Mouse (Mus musculus) E14TG2a.4 (cell line): ENCODE measurements around the gene Rab11fip3.

Source experiments
- H3K27me3 ChIP-seq: 2 replicates; pipeline ENCODE4 v1.6.1; 2014; ENCODE audit warnings: low read length, control low read depth; ENCODE audit not compliant: insufficient read depth
- H3K36me3 ChIP-seq: 2 replicates; pipeline ENCODE4 v1.6.1; 2014; ENCODE audit warnings: low read length, control low read depth; ENCODE audit not compliant: insufficient read depth
- H3K4me1 ChIP-seq: replicated peaks from 2 replicates; pipeline ENCODE4 v1.6.1; 2014; ENCODE audit warnings: low read depth, low read length, control low read depth
- H3K4me3 ChIP-seq: replicated peaks from 2 replicates; pipeline ENCODE4 v1.5.1; 2014; ENCODE audit warnings: mild to moderate bottlenecking, low read length
- H3K9me3 ChIP-seq: 2 replicates; pipeline ENCODE4 v1.6.1; 2014; ENCODE audit warnings: low read length, control low read depth
- CTCF ChIP-seq: conservative IDR thresholded peaks from 2 replicates; pipeline ENCODE4 v1.5.1; 2014; ENCODE audit warnings: low read length
- NANOG ChIP-seq: IDR thresholded peaks from 2 replicates; pipeline ENCODE4 v1.6.1; 2014; ENCODE audit warnings: borderline replicate concordance, low read length, mixed read lengths
- POU5F1 ChIP-seq: IDR thresholded peaks from 2 replicates; pipeline ENCODE4 v1.6.1; 2014; ENCODE audit warnings: low read length, borderline replicate concordance

Gene Rab11fip3

DNA sequence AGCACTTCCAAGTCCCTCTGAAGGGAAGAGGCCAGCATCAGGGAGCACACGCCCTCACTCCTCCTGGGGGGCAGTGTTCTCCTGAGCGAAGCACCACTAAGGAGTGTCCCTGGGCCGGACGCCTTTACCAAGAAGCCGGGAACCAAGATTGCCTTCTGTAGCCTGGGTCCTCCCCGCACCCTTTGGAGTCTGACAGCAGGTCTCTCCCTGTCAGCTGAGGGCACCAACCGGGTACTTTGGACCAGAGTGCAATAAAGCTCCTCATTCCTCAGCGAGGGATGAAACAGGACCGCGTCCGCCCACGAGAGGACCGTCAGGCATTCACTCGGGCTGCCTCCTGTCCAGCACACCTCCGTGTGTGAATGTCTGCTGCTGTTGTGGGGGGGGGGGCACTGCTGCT lies 64.6 kb downstream of the Rab11fip3 start:
- H3K4me3 ChIP-seq, result no peak overlapping the region
- H3K4me1 ChIP-seq, result peaks cover 24% of the 10 kb centered on the region
- peaks cover 21% of the 10 kb centered on the region for H3K36me3 ChIP-seq
- TF ChIP-seq POU5F1 (no peak), CTCF (no peak), NANOG (no peak)
- H3K9me3 ChIP-seq, result no peaks in the 10 kb centered on the region
- H3K27me3 ChIP-seq, result no peaks in the 10 kb centered on the region

GRCm38 (mm10) chr17:26003864-26004263 lies 65.5 kb downstream of the Rab11fip3 start:
- H3K27me3 ChIP-seq, result no peaks in the 10 kb centered on the region
- no peak for TF ChIP-seq NANOG
- TF ChIP-seq POU5F1, result no peak
- no peak for TF ChIP-seq CTCF
- no peak overlapping the region for H3K4me3 ChIP-seq

DNA sequence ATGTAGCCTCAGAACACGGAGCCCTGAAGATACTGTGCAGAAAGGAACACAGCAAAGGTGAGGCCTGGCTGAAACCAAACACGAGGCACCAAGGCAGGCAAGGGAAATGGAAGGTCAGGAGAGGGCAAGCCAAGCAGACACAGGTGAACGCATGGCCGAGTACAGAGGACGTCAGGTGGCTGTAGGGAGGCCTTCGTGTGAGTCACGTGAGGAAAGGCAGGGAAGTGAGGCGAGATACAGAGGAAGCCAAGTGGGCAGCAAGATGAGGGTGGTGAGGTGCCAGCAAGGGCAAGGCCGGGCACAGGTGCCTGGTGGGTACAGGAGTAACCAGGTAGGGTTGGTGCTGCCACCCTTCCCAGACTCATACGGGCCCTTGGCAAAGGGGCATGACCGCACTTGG lies 70.9 kb downstream of the Rab11fip3 start:
- Histone ChIP-seq H3K4me1 (no peaks in the 10 kb centered on the region), H3K9me3 (no peaks in the 10 kb centered on the region), H3K27me3 (no peaks in the 10 kb centered on the region), H3K36me3 (peaks cover 22% of the 10 kb centered on the region), H3K4me3 (no peak overlapping the region)
- TF ChIP-seq CTCF, result no peak
- TF ChIP-seq NANOG, result no peak
- TF ChIP-seq POU5F1, result no peak

More at GRCm38 (mm10) chr17:26003864-26004263, 65.5 kb downstream of the Rab11fip3 start:
- peaks cover 17% of the 10 kb centered on the region for H3K4me1 ChIP-seq
- H3K36me3 ChIP-seq, result peaks cover 21% of the 10 kb centered on the region
- no peaks in the 10 kb centered on the region for H3K9me3 ChIP-seq

- TF ChIP-seq NANOG (no peak), CTCF (no peak), POU5F1 (no peak)
These were observed 75.9 kb downstream of the Rab11fip3 start for GRCm38 (mm10) chr17:25993489-25993888.

DNA sequence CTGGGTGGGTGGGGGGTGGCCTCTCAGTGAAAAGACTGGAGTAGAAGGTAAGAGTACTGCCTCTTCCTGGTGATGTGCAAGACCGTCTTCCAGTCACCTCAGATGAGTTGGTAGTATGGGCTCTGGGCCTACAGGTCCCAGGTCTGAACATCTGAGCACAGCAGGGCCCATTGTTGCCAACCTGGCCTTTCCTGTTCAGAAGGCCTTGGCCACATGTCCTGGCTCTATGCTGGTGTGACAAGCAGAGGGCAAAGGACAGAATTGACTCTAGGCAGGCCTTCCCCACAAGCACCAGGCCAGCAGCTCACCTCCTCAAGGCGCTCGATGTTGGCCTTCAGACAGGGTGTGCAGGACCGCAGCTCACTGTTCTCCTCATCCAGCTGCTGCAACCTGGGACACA lies 77.1 kb downstream of the Rab11fip3 start:
- Histone ChIP-seq H3K4me1 (no peaks in the 10 kb centered on the region), H3K9me3 (no peaks in the 10 kb centered on the region), H3K27me3 (no peaks in the 10 kb centered on the region), H3K4me3 (no peak overlapping the region), H3K36me3 (peaks cover 53% of the 10 kb centered on the region)
- TF ChIP-seq NANOG (no peak), POU5F1 (no peak), CTCF (no peak)

More at GRCm38 (mm10) chr17:25993489-25993888, 75.9 kb downstream of the Rab11fip3 start:
- no peaks in the 10 kb centered on the region for H3K4me1 ChIP-seq
- no peaks in the 10 kb centered on the region for H3K9me3 ChIP-seq
- H3K36me3 ChIP-seq, result peaks cover 62% of the 10 kb centered on the region
- no peak overlapping the region for H3K4me3 ChIP-seq
- H3K27me3 ChIP-seq, result no peaks in the 10 kb centered on the region

DNA sequence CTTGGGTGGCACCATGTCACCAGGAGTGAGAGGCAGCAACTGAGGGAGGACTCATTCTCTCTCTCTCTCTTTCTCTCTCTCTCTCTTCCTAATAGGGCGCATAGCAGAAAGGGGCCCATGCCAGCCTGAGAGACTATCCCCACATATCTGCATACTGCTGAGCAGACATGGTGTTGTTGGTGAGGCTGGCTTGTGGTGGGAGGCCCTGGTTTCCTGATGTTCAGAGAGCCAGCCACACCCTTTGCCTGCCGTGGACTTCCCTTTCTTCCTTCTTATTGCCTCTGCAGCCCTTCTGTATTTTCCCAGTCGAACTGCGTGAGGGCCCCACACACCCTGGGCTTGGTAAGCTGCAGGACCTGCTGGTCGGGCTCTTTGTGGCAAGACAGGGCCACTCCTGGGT lies 79.0 kb downstream of the Rab11fip3 start:
- peaks cover 9% of the 10 kb centered on the region for H3K4me1 ChIP-seq
- H3K9me3 ChIP-seq, result no peaks in the 10 kb centered on the region
- H3K4me3 ChIP-seq, result no peak overlapping the region
- TF ChIP-seq NANOG, result no peak
- TF ChIP-seq CTCF, result no peak
- TF ChIP-seq POU5F1, result no peak
- peaks cover 53% of the 10 kb centered on the region for H3K36me3 ChIP-seq
- no peaks in the 10 kb centered on the region for H3K27me3 ChIP-seq

DNA sequence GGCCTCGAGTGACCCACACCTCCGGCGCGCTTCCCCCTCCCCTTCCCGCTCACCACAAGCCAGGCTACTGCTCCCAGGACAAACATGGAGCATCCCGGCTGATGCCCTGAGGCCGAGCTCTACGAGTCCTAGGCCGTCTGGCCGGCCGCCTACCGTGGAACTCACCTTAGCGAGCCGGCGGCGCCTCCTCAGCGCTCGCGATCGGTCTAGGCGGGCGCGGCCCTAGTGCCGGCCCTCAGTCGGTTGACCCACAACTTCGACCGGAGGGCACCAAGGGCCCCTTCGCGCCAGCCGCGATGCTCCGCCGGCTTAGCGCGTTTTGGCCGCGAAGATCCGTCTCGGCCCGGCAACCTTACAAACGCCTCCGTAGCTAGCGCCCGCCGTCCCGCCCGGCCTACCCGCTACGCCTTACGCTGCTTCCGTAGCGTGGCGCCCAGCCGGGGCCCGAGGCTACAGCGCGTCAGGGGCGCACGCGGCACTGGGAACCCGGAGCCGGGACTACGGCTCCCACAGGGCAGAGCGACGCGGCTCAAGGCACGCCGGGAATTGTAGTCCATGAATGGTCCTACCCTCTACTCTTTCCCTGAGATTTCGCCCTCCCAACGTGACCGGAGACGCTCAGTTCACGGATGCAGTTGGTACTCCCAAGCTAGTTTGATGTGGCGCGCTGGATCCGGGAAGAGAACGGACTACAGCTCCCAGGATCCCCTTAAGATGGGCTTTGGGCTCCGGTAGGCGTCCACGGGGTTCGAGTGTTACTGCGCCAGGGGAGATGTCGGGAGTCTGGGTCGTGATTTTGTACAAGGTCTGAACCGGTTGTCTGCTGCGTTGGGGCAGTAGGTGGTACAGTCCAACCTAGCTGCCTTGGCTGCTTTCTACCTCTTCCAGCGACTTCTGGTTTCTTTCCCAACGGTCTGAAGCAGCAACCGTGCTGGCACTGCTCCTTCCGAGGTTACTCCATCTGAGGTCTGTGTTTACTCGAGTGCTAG lies 83.8 kb downstream of the Rab11fip3 start, which contains the start of gene Capn15:
Gene Capn15, minus strand, starts transcription at position 491 of the 989 bp plus-strand sequence.
- TF ChIP-seq POU5F1, result no peak
- TF ChIP-seq CTCF, result no peak
- TF ChIP-seq NANOG, result no peak
- Histone ChIP-seq H3K4me1 (peaks cover 39% of the 10 kb centered on the region), H3K27me3 (no peaks in the 10 kb centered on the region), H3K9me3 (no peaks in the 10 kb centered on the region), H3K36me3 (peaks cover 19% of the 10 kb centered on the region), H3K4me3 (peak within 1 kb of the TSS; percentile 93)

GRCm38 (mm10) chr17:25984556-25985305 lies 84.6 kb downstream of the Rab11fip3 start:
- Histone ChIP-seq H3K27me3 (no peaks in the 10 kb centered on the region), H3K4me3 (peak overlapping the region; percentile 93), H3K9me3 (no peaks in the 10 kb centered on the region), H3K4me1 (peaks cover 47% of the 10 kb centered on the region), H3K36me3 (peaks cover 11% of the 10 kb centered on the region)
- TF ChIP-seq CTCF, result no peak

GRCm38 (mm10) chr17:25984066-25984465 lies 85.3 kb downstream of the Rab11fip3 start:
- Histone ChIP-seq H3K9me3 (no peaks in the 10 kb centered on the region), H3K36me3 (peaks cover 7% of the 10 kb centered on the region; the same call in 1 of the 2 replicates)
- no peak for TF ChIP-seq POU5F1
- no peak for TF ChIP-seq CTCF
- TF ChIP-seq NANOG, result no peak

More at GRCm38 (mm10) chr17:25984066-25984465, 85.3 kb downstream of the Rab11fip3 start:
- Histone ChIP-seq H3K4me3 (no peak overlapping the region), H3K4me1 (peaks cover 54% of the 10 kb centered on the region), H3K27me3 (no peaks in the 10 kb centered on the region)
